Mouse (Mus musculus) liver, adult 2 months (tissue): ENCODE measurements around the gene Pank3.

Experiments used
- CTCF ChIP-seq: fragments of 200-500 bp; IDR thresholded peaks from 2 replicates; pipeline ENCODE4 v1.5.1; 2011; ENCODE audit warnings: low read depth, low read length, control low read depth
- POLR2A ChIP-seq: fragments of 200-500 bp; IDR thresholded peaks from 2 replicates; pipeline ENCODE4 v1.6.1; 2011; ENCODE audit warnings: low read length, control low read depth; ENCODE audit not compliant: insufficient read depth; ENCODE audit errors: extremely low read depth

GRCm38 (mm10) chr11:35766845-35767244, 2.4 kb upstream of the Pank3 start:
- TF ChIP-seq POLR2A (no peak), CTCF (no peak)
